Mouse (Mus musculus) retina, adult 2 months (tissue): Measurements from ENCODE around the gene Hdac1.

Source experiments
- DNase-seq: peaks from one replicate; pipeline ENCODE4 v3.0.0-alpha.2; 2012; ENCODE audit warnings: low read depth, low spot score

The Hdac1 gene

GRCm38 (mm10) chr4:129476047-129476446 is 66.5 kb downstream of the Hdac1 start:
- DNase-seq: no peak
